Comparison of ENCODE assay signal across 8 mouse cellular contexts in the genomic region with DNA sequence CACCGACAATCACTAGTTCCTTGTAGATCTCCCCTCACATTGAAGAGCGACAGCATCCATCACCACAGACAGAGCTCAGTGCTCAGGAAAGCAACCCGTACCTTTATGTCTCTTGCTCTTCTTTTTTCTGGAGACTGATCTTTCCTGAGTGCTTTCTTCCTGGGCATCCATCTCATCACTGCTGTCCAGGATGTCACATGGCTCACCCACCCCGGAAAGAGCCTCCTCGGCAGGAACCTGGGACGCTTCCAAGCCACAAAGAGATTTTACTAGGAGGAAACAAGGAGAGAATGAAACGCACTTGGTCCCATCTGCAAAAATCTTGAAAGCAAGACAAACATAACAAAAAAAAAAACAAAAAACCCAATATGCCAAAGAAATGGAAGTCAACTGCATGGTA. TPM values are rescaled to one million over a fixed set of nuclear protein-coding genes. Genes with fewer than 3 reads are reported as not detected.
A peak's percentile ranks its signal among the peaks of the same experiment; 100 is the strongest.
DNase-seq lines count a peak whose midpoint lies in the region; ATAC-seq and TF ChIP-seq lines count a peak whose summit lies in the region.

No protein-coding gene starts in this region.

- no peaks in the 10 kb centered on the region for H3K27me3 ChIP-seq in testis, adult 2 months (ENCODE audit: control insufficient read depth, insufficient read depth, low read length)
- no peaks in the 10 kb centered on the region for H3K27me3 ChIP-seq in liver, embryonic 13.5 days

- H3K4me3 ChIP-seq in testis, adult 2 months (ENCODE audit: control insufficient read depth, low read depth, low read length) = peak overlapping the region; percentile 56
- peak overlapping the region; percentile 81 for H3K4me3 ChIP-seq in liver, embryonic 13.5 days (replicated peaks)

- no peak for ATAC-seq in liver, embryonic 13.5 days (ENCODE audit: low read depth)
- no peak for ATAC-seq in erythroid progenitor cell, adult 5-6 weeks (replicated peaks; ENCODE audit: low FRiP score, poor library complexity, severe bottlenecking)

- H3K9ac ChIP-seq in liver, embryonic 13.5 days = peak overlapping the region; percentile 88

- H3K9me3 ChIP-seq in liver, embryonic 13.5 days (replicated peaks) = no peaks in the 10 kb centered on the region

- peak; percentile 33 for DNase-seq in adrenal gland, postnatal 14 days
- no peak for DNase-seq in adrenal gland, postnatal 4 days (ENCODE audit: low spot score in 2 of 2)
- no peak for DNase-seq in testis, postnatal 14 days (ENCODE audit: low spot score)
- DNase-seq in liver, embryonic 13.5 days = no peak
- no peak for DNase-seq in left cerebral cortex, adult 18-20 months (ENCODE audit: low spot score in 2 of 2)
- DNase-seq in layer of hippocampus, postnatal 25 days (ENCODE audit: extremely low spot score in 1 of 2, low spot score in 1 of 2) = no peak

- no peak for TF ChIP-seq CTCF in testis, adult 2 months (IDR thresholded peaks at IDR 0.05; ENCODE audit: control insufficient read depth, insufficient read depth, insufficient replicate concordance, low read depth, low read length)

- peak overlapping the region; percentile 78 for H3K4me2 ChIP-seq in liver, embryonic 13.5 days

- no peak for TF ChIP-seq POLR2A in testis, adult 2 months (IDR thresholded peaks at IDR 0.05; ENCODE audit: control insufficient read depth, low read depth, low read length)

- H3K36me3 ChIP-seq in testis, adult 2 months (ENCODE audit: control insufficient read depth, insufficient read depth, low read length) = no peaks in the 10 kb centered on the region; the same call in none of the 2 replicates
- H3K36me3 ChIP-seq in liver, embryonic 13.5 days = peaks cover 46% of the 10 kb centered on the region

- WGBS in liver, embryonic 13.5 days (ENCODE audit: insufficient replicate concordance) = 57% methylated on average over 7 of the region's 7 CpGs

- H3K27ac ChIP-seq in testis, adult 2 months (ENCODE audit: control insufficient read depth, insufficient read depth, low read depth, low read length) = no peak overlapping the region
- peak overlapping the region; percentile 88; the same call in 1 of the 2 replicates for H3K27ac ChIP-seq in liver, embryonic 13.5 days

- peaks cover 5% of the 10 kb centered on the region for H3K4me1 ChIP-seq in testis, adult 2 months (ENCODE audit: control insufficient read depth, insufficient read depth, low read length)
- H3K4me1 ChIP-seq in liver, embryonic 13.5 days (replicated peaks) = peaks cover 37% of the 10 kb centered on the region

RNA-seq across cellular contexts. Expression of a gene that starts 1.1 kb away (rescaled TPM):
- total RNA-seq in adrenal gland, postnatal 14 days (2021) = 39.7 and 50.9 TPM in 2 replicates
- total RNA-seq in adrenal gland, postnatal 4 days (2021) = 10 to 100 TPM; 53.9 to 60.4 TPM
- 116 and 127 TPM in 2 replicates for polyA plus RNA-seq in testis, adult 2 months (2012; rRNA removed)
- 58.8 and 67.9 TPM in 2 replicates for polyA plus RNA-seq in liver, embryonic 13.5 days (2015; fragmentation: Nextera tagmentation; extraction: Ambion mirVana)
- total RNA-seq in erythroid progenitor cell, adult 5-6 weeks (2015; ENCODE audit: low replicate concordance) = 52.0 and 62.3 TPM in 2 replicates
- total RNA-seq in erythroid progenitor cell, adult 5-6 weeks (2017; ENCODE audit: low replicate concordance) = 72.4 and 84.7 TPM in 2 replicates
- total RNA-seq in left cerebral cortex, adult 18-20 months (2021) = 10 to 100 TPM; 65.6 to 69.1 TPM
- total RNA-seq in layer of hippocampus, postnatal 25 days (2021) = 10 to 100 TPM; 73.0 to 91.4 TPM

RNA-seq across cellular contexts. Expression of a gene that starts 25.1 kb away (rescaled TPM):
- total RNA-seq in adrenal gland, postnatal 14 days (2021) = not detected in 2 replicates
- not detected for total RNA-seq in adrenal gland, postnatal 4 days (2021)
- 48.3 and 57.0 TPM in 2 replicates for polyA plus RNA-seq in testis, adult 2 months (2012; rRNA removed)
- not detected in 2 replicates for polyA plus RNA-seq in liver, embryonic 13.5 days (2015; fragmentation: Nextera tagmentation; extraction: Ambion mirVana)
- not detected in 2 replicates for total RNA-seq in erythroid progenitor cell, adult 5-6 weeks (2015; ENCODE audit: low replicate concordance)
- not detected in 2 replicates for total RNA-seq in erythroid progenitor cell, adult 5-6 weeks (2017; ENCODE audit: low replicate concordance)
- not detected for total RNA-seq in left cerebral cortex, adult 18-20 months (2021)
- not detected for total RNA-seq in layer of hippocampus, postnatal 25 days (2021)

RNA-seq across cellular contexts. Expression of a gene that starts 27.9 kb away (rescaled TPM):
- total RNA-seq in adrenal gland, postnatal 14 days (2021) = 0.67 and 1.6 TPM in 2 replicates
- 1 to 10 TPM; 2.9 to 3.5 TPM for total RNA-seq in adrenal gland, postnatal 4 days (2021)
- 5.1 and 5.7 TPM in 2 replicates for polyA plus RNA-seq in testis, adult 2 months (2012; rRNA removed)
- polyA plus RNA-seq in liver, embryonic 13.5 days (2015; fragmentation: Nextera tagmentation; extraction: Ambion mirVana) = 1.1 and 1.2 TPM in 2 replicates
- 0.42 and 0.72 TPM in 2 replicates for total RNA-seq in erythroid progenitor cell, adult 5-6 weeks (2015; ENCODE audit: low replicate concordance)
- total RNA-seq in erythroid progenitor cell, adult 5-6 weeks (2017; ENCODE audit: low replicate concordance) = 3.0 TPM in 1 of 2 replicates, not detected in the other
- total RNA-seq in left cerebral cortex, adult 18-20 months (2021) = 10 to 100 TPM; 44.2 to 45.4 TPM
- total RNA-seq in layer of hippocampus, postnatal 25 days (2021) = 10 to 100 TPM; 69.3 to 78.8 TPM

RNA-seq across cellular contexts. Expression of a gene that starts 44.7 kb away (rescaled TPM):
- total RNA-seq in adrenal gland, postnatal 14 days (2021) = 27.4 and 28.0 TPM in 2 replicates
- total RNA-seq in adrenal gland, postnatal 4 days (2021) = 10 to 100 TPM; 27.0 to 28.8 TPM
- 30.4 and 40.5 TPM in 2 replicates for polyA plus RNA-seq in testis, adult 2 months (2012; rRNA removed)
- polyA plus RNA-seq in liver, embryonic 13.5 days (2015; fragmentation: Nextera tagmentation; extraction: Ambion mirVana) = 20.4 TPM in 2 replicates
- 22.3 and 39.0 TPM in 2 replicates for total RNA-seq in erythroid progenitor cell, adult 5-6 weeks (2015; ENCODE audit: low replicate concordance)
- total RNA-seq in erythroid progenitor cell, adult 5-6 weeks (2017; ENCODE audit: low replicate concordance) = 12.9 and 30.3 TPM in 2 replicates
- total RNA-seq in left cerebral cortex, adult 18-20 months (2021) = 10 to 100 TPM; 22.4 to 30.3 TPM
- total RNA-seq in layer of hippocampus, postnatal 25 days (2021) = 10 to 100 TPM; 28.7 to 33.2 TPM

RNA-seq across cellular contexts. Expression of a gene that starts 54.5 kb away (rescaled TPM):
- 119 and 126 TPM in 2 replicates for total RNA-seq in adrenal gland, postnatal 14 days (2021)
- 100 to 1,000 TPM; 108 to 109 TPM for total RNA-seq in adrenal gland, postnatal 4 days (2021)
- 79.6 and 87.4 TPM in 2 replicates for polyA plus RNA-seq in testis, adult 2 months (2012; rRNA removed)
- 130 and 138 TPM in 2 replicates for polyA plus RNA-seq in liver, embryonic 13.5 days (2015; fragmentation: Nextera tagmentation; extraction: Ambion mirVana)
- 151 and 153 TPM in 2 replicates for total RNA-seq in erythroid progenitor cell, adult 5-6 weeks (2015; ENCODE audit: low replicate concordance)
- 114 and 119 TPM in 2 replicates for total RNA-seq in erythroid progenitor cell, adult 5-6 weeks (2017; ENCODE audit: low replicate concordance)
- total RNA-seq in left cerebral cortex, adult 18-20 months (2021) = 10 to 100 TPM; 59.3 to 61.4 TPM
- total RNA-seq in layer of hippocampus, postnatal 25 days (2021) = 10 to 100 TPM; 58.7 to 61.1 TPM

Comparison
In these comparisons a context has a peak if more than half of its experiments do, and no peak if none do; other contexts are left out.
1. RNA of a gene that starts 27.9 kb away (total RNA-seq): 69.3 to 78.8 TPM in layer of hippocampus, postnatal 25 days and 44.2 to 45.4 TPM in left cerebral cortex, adult 18-20 months; 2.9 to 3.5 TPM in adrenal gland, postnatal 4 days, 0.67 to 1.6 TPM in adrenal gland, postnatal 14 days and 0.42 to 3.0 TPM in erythroid progenitor cell, adult 5-6 weeks; every median in the first group is over 10 times any median in the second.